Mouse (Mus musculus) cerebellum, adult 8-10 months (tissue): Measurements from ENCODE around the gene Prpf40b.

Experiments
- DNase-seq: peaks from one replicate; pipeline ENCODE4 v3.0.0; 2022

Prpf40b gene

DNA sequence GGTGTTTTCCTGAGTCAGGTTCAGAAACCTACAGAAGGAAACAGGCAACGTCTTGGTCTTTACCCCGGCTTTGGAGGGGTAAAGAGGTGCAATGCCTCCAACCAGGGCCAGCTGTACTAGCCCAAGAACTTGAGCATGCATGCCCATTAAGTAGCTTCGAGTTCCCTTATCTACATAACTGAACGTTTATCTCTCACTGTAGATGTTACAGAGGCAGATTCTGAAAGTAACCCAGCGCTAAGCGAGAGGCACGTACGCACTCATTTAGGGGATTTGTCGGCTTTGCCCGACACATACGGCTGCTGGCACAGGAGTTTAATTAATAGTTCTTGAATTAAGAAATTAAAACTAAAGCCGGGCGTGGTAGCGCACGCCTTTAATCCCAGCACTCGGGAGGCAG is 600 bp upstream of the Prpf40b start:
- no peak for DNase-seq

DNA sequence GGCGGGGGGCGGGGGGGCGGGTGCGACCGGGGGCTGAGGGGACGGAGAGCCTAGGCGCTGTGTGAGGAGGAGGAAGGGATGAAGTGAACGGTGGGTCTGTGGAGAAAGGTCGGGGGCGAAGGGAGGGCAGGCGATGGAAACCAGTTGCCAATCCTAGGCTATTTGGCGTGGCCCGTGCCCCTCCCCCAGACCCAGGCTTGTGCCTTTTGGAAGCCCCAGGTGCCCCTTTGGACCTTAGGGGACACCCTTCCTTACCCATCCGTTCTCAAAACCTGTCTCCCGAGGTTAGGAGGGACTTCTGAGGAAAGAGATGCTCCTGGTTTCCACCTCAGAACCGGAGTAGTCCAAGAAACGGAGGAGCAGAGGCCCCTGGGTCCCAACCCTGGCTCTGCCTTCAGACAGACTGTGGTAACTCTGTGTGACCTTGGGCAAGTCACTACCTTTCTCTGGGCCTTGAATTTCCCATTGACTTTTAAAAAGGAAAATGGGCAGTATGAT is 646 bp downstream of the Prpf40b start, which contains the start of gene Fam186b:
Gene Fam186b (minus strand): TSS at position 405 of the 498 bp plus-strand sequence.
- DNase-seq = peak; percentile 51

DNA sequence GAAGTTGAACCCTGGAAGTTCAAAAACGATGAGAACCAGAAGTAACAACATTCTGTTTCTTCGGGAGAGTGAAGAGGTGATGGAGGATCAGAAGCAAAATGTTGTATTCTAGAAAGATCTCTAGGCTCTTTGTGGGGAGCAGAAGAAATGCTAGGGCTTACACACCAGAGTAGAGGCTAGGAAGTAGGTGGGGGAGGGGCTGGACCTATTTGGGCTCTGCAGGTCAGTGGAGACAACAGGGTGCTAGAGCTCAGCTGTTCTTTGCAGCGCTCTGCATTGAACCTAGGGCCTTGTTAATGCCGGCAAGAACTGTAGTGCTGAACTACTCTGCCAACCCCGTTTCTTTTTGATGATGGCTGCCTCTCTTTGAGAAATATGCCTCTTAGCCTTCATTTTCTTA is 1.3 kb downstream of the Prpf40b start:
- peak; percentile 25 for DNase-seq

DNA sequence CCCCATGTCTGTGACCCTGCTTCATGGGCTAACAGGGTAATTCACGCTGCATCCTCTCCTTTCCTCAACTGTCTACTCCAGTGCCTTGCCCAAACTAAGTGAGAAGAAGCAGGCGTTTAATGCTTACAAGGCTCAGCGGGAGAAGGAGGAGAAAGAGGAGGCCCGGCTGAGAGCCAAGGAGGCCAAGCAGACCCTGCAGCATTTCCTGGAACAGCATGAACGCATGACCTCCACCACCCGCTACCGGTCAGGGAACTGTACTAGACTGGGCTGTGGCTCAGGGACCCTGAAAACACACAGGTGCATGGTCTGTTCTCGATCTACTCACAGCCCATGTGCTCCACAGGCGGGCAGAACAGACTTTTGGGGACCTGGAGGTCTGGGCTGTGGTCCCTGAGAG is 12.6 kb downstream of the Prpf40b start:
- DNase-seq = no peak

DNA sequence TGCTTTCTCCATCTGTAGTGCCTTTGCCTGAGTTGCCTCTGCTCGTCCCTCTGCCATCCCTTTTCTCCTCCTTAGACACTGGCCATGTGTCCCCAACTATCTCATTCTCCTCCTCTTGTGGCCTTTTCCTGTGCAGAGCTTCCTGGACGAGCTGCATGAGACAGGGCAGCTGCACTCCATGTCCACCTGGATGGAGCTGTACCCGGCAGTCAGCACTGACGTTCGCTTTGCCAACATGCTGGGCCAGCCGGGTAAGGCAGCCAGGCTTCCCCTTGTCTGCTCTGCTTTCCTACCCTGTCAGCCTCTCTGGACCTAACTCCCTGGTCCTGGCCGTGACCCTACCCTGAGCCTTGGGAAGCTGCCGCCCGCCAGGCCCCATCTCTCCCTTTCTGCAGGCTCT is 14.7 kb downstream of the Prpf40b start:
- no peak for DNase-seq

DNA sequence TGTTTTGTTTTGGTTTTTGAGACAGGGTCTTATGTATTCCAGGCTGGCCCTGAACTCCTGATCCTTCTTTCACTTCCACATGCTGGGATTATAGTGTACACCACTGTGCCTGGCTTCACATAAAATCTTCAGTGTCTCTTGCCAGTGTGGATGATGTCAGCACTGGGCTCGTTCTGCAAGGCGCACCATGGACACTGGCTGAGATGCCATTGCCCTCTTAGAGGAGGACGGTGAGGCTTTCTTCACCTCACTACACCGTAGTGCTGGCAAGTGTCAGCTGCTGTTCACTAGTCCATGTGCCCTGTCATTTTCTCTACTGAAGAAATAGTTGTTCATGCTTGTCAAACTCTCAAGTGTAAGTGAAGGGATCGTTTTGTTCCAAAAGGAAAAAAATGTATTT is 15.7 kb downstream of the Prpf40b start:
- DNase-seq = no peak

DNA sequence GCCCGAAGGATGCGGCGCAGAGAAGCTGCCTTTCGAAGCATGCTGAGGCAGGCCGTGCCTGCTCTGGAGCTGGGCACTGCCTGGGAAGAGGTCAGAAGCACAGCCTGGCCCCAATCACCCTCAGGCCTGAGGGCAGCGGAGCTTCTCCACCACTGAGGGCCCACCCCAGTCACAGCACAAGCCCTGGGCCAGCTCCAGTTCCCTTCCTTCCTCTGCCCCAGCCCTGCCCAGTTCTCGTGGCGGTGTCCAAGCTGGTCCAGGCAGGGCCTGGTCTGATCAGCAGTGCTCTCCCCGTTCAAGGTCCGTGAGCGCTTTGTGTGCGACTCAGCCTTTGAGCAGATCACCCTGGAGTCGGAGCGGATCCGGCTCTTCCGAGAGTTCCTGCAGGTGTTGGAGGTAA is 20.0 kb downstream of the Prpf40b start:
- no peak for DNase-seq

DNA sequence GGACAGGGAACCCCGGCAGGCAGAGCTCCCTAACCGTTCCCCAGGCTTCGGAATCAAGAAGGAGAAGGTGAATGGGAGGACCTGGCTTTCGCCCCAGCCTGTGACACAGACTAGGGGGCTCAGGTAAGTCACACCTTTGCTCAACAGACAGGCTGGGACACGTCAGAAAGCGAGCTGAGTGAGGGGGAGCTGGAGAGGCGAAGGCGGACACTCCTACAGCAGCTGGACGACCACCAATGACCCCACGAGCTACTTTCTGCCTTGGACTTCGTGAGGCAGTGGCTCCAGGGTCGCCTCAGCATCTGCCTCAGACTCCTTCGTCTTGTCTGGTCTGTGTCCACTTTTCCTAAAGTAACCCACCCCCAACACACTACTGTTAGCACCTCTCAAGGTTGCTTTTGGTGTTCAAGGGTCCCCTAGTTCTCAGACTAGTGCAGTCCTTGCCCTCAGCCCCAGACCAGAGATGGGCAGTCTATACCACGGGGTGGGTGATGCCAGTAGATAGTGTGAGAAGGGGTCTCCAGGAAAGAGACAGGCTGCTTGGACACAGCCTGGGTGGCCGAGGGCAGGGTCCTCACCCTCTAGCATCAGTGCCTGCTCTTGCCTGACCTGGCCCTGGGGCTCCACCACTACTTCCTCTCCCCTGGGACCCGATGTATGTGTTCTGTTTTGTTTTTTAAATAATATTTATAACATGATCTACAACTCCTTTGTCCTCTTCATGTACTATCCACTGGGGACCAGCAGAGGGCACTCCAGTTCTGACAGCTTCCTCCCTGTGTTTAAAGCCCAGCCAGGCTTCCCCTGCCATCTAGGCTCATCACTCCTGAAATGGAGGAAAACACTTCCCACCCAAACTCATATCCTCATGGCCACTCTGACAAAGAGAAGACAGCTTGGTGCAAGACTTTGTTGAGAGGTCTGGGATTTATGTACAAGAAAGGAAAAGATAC is 21.7 kb downstream of the Prpf40b start:
- peak; percentile 77 for DNase-seq

DNA sequence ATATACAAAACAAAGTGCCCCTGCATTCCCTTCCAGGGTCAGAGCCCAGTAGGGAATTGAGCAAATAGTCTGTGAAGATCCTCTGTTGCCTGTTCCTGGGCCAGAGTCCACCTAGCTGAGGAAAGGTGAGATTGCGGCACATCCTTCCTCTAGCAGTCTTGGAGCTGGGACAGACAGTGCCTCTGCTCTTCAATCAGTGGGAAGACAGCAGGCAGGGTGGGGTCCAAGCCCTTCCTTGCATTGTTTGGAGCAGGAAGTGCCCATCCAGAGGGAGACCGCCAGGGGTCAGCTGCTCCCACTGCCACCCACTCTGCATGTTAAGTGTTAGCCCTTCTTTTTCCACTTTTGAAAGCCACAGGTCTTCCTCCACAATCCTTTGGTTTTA is 22.4 kb downstream of the Prpf40b start:
- DNase-seq = no peak

DNA sequence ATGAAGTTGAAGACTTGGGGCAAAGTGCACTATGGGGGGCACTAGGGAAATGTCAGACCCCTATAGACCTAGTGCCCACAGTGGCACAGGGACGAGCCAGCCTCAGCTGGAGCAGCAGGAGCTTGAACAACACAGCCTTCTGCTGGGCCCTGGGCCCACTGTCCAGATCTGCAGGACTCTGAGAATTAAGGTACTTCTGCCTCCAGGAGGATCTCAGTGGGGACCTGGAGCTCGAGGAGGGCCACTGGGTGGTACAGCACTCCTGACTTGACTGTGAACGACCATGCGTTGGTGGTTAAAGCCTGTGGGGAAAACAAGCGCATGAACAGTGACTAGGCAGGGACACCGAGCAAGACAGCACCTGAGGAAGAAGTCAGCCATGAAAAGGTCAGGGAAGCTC is 23.2 kb downstream of the Prpf40b start:
- DNase-seq = no peak

DNA sequence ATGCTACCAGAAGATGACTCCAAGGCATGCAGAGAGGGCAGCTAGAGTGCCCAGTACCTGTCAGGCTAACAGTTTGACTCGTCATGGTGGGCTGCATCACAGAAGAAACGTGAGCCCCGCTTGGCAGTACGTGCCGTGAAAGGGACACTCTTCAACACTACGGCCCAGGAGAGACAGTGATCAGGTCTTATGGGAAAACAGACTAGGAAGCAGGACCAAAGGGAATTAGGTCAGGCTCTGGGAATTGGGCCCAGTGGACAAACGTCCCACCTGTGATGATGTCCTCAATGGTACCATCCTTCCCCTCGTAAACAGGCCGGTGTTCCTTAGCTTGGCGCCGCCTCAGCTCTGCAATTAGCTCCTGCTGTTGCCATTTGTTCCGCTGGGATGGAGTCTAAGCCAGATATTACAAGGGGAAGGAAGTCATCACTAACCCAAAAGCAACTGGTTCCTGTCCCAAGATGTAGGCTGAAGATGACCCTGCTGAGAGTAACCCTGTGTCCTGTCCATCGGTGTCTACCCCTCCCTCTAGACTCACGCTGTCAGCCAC is 24.0 kb downstream of the Prpf40b start:
- peak; percentile 57 for DNase-seq

DNA sequence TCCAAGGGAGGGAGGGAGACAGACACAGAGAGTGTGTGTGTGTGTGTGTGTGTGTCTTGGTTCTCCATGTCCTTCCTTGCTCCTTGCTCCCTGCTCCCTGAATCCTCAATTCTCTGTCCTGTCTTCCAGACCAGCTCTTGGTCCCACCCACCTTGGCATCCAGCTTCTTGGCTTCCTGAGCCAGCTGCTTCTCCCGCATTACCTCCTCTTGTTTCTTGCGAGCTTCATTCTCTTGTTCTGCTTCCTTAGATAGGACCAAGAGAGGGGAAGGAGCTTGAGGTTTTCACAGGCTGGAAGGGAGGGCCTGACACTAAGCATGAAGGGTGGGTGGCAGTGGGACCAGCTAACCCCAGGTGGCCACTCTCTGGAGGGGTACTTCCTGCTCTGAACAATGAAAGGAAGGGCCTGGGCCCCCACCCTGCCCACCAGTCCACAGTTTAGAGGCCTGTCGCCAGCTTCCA is 24.6 kb downstream of the Prpf40b start:
- DNase-seq = no peak

DNA sequence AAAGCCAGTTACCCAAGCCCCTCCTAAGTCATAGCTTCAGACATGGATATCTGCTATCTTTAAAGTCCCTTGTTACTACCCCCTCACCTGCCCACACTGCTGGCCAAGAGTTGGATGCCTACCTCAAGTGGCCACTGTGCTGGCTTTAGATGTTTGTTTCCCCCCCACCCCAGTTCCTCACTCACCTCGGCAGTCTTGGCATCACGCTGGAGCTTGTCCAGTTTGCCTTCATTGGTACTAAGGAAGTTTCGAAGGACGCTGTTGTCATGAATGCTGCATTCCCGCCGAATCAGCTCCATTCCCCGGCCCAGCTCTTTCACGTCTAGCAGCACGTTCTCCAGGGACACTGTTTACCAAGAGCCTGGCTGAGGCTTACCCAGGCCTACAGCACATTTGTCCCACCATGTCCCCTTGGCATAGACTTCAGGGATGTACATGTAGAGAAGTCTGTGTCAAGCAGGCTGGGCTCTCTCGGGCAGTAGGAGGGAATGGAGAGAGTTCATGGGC is 25.3 kb downstream of the Prpf40b start:
- DNase-seq = no peak

DNA sequence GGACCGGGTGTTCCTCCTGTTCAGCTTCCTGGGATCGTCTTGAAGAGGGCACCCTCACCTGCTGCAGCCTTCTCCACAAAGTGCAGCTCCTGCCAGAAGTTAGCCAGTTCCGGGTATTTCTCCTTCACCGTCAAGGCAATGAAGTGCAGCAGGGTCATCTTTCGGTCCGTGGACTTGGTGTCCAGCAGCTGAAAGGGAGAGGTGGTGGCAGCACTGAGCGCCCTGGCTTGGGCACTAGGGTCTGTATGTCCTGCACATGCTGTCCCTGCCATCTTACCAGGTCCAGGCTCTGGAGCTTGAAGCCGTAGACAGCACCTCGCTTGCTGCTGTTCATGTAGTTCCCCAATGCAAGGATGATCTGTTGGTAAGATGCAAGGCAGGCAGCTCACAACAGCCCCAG is 26.1 kb downstream of the Prpf40b start:
- DNase-seq = no peak

DNA sequence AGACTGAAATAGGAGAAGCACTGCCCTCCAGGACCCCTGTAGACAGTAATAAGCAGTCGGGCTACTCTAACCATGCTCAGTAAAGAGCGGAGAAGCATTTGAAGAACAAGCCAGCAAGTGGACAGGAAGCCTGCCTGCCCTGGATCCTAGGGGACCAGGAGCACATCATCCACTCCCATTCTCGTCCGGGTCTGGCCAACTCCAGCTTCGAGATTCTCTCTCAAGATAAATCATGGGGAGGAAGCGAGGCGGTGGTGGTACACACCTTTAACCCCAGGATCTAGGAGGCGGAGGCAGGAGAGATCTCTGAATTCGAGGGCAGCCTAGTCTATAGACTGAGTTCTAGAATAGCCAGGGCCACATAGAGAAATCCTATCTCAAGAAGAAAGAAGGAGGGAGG is 29.3 kb downstream of the Prpf40b start:
- no peak for DNase-seq

DNA sequence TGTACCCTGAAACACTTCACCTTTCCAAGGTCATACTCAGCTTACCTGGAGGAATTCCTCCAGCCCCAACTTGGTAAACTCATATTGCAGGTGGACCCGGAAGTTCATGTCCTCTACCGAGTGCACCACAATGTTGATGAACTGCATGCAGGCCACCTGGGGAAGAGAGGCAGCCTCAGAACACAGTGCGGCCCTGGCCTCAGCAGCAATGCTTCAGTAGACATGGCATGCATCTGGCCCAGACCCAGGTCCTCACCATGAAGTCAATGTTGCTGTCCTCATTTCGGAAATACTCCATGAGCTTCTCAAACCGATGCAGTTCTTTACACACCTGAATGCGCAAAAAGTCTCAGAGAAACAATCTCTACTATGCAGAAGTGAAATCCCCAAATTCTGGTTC is 30.7 kb downstream of the Prpf40b start:
- no peak for DNase-seq

DNA sequence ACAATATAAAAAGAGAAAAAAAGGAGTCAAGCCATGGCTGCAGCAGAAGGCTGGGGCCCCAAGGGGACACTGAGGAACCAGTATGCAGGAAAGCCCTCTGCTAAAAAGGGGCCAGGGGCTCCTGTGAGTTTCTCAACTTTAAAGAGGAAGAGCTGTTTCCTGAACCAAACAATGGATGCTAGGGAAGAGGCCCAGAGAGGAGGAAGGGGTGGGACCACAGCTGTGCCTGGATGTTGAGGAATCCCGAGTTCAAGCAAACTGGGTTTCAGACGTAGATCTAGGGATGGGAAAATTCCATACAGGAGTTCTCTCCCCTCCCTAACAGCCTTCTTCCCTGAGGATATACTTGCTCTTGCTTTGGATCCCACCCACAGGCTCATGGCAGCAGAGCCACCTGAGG is 31.5 kb downstream of the Prpf40b start:
- DNase-seq = no peak

DNA sequence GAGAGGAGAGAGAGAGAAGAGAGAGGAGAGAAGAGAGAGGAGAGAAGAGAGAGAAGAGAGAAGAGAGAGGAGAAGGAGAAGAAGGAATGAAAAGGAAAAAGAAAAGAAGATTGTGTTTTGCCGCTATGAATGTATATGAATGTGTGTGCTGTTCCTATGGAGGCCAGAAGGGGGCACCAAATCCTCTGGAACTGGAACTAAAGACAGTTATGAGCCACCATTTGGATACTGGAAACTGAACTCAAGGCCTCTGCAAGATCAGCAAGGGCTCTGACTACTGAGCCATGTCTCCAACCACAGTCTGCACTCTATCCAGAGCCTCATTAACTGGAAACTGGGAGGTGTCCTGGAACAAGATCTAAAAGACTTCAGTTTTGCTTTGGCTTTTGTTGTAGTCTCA is 32.1 kb downstream of the Prpf40b start:
- no peak for DNase-seq

DNA sequence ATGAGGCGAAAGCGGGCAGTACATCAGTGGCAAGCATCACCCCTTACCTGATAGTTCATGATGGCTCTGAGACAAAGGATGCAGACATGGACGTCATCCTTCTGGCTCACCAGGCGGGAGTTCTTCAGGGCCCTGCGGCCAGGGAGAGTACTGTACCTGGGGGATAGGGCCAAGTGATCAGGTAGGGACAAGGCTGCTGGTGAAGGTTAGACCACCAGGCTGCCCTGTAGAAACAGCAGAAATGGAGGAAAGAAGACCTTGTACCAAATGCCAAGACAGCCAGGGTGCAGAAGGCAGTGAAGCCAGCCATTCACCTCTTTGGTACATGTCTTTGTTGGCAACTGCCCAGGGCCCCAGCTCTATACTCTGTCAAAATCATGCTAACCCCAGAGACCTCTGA is 33.1 kb downstream of the Prpf40b start:
- DNase-seq = no peak

DNA sequence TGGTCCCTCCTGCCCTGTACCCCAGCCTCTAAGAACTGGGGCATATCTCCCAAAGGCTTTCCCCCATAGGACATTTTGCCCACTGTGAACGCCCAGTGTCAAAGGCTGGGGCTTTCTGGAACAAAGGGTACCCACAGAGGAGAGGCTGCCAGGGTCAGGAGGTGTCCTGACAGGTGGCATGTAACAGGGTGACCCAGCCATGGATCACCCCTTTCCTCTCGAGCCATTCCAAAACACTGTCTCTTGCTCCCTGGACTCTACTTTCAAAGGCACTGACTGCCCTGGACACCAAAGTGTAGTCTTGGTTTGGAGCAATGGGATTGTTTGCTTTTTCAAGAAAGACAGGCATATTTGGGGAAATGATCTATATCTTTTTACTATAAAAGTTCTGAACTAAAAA is 35.4 kb downstream of the Prpf40b start:
- no peak for DNase-seq

DNA sequence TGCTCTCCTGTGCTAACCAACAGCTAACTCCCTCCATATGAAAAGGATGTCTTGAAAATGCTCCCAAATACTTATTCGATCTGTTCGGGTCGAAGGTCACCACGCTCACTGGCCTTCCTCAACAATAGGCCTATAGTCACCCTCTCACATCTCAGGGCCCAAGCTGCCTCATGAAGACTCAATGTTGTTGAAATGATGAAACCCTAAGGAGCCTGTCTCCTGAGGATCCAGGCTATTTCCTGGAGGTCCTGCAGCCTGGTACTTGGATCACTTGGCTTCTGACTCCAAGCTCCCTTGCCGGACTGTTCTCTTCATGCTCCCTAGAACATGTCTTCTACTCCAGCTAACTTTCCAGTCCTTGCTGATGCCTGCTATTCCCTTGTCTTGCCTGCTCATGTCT is 36.5 kb downstream of the Prpf40b start:
- no peak for DNase-seq

DNA sequence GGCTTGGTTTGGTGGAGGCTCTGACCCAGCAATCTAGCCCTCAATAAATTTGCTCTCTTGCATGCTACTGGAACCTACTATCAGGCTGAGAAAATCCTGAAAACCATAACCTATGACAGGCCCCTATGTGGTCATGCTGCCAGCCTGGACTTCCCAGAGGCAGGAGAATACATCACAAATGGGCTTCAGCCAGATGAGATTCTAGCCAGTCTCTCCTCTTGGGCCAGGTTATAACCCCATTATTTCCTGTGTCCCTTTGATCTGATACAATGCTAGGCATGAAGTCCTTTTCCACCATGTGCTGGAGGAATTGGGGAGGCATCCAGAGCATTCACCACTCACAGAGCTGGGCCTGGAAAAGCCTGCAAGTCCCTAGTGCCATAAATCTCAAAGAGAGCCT is 37.2 kb downstream of the Prpf40b start:
- DNase-seq = no peak

DNA sequence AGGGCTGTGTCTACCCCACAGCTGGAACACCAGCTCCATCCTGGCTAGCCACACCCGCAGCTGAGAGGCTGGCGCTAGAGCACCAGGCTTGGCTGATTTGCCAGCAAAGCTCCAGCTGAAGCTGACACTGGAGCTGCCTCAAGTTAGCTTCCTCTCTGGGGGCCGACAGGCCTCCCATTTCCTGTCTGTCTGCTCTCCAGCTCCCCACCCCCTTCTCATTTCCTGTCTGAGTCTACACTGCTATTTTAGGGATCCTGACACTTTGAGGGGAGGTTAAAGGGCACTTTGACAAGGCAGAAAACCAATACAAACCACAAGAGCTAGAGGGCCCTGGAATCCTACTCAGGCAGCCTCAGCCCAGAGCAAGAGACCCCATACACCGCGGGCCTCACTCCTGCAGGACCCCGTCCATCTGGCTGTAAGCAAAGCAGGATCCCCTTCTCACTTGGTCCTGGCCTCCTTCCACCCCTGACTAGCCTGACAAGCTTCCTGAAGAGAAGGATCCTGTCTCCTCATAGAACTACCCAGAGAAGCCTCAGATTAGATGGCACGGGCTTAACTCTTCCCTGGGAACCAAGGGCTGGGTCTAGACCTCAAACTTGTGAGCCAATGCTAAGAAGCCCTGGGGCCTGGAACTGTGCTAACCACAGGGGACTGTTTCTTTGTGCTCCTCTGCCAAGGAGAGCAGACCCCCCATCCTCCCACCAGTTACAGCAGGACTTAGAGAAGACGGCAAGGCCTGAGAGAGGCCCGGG is 38.2 kb downstream of the Prpf40b start:
- DNase-seq = no peak
